Mouse (Mus musculus) liver, postnatal 0 days (tissue): Measurements from ENCODE around the gene Ccdc88c. TPM values are rescaled to one million over a fixed set of nuclear protein-coding genes. Genes with fewer than 3 reads are reported as not detected.

Experiments
- ATAC-seq: fragments of 200-750 bp; cut with Nextera tagmentation; 2 replicates; pipeline ENCODE4 v1.8.0; 2017; ENCODE audit warnings: mild to moderate bottlenecking, moderate library complexity
- DNase-seq: peaks from one replicate; pipeline ENCODE4 v3.0.0-alpha.2; 2016
- H3K27ac ChIP-seq: fragments of 300-500 bp; sonication (generic); 2 replicates; pipeline ENCODE4 v1.5.1; 2014; ENCODE audit warnings: antibody characterized with exemption, moderate library complexity, mild to moderate bottlenecking, low read depth
- H3K27me3 ChIP-seq: fragments of 300-500 bp; sonication (generic); 2 replicates; pipeline ENCODE4 v1.6.1; 2014; ENCODE audit warnings: low read length, control low read depth, mixed read lengths; ENCODE audit not compliant: insufficient read depth
- H3K36me3 ChIP-seq: fragments of 300-500 bp; sonication (generic); replicated peaks from 2 replicates; pipeline ENCODE4 v1.6.1; 2014; ENCODE audit warnings: mild to moderate bottlenecking, control low read depth, low read length, moderate library complexity, mixed read lengths; ENCODE audit not compliant: insufficient read depth
- H3K4me1 ChIP-seq: fragments of 300-500 bp; sonication (generic); 2 replicates; pipeline ENCODE4 v1.6.1; 2014; ENCODE audit warnings: antibody characterized with exemption, mild to moderate bottlenecking, control low read depth; ENCODE audit not compliant: insufficient read depth
- H3K4me2 ChIP-seq: fragments of 300-500 bp; sonication (generic); 2 replicates; pipeline ENCODE4 v1.6.1; 2014; ENCODE audit warnings: low read depth, mild to moderate bottlenecking, low read length, moderate library complexity, mixed read lengths
- H3K4me3 ChIP-seq: fragments of 300-500 bp; sonication (generic); 2 replicates; pipeline ENCODE4 v1.5.1; 2014; ENCODE audit warnings: low read depth, low read length
- H3K9ac ChIP-seq: fragments of 300-500 bp; sonication (generic); replicated peaks from 2 replicates; pipeline ENCODE4 v1.6.1; 2014; ENCODE audit warnings: mild to moderate bottlenecking, moderate library complexity
- H3K9me3 ChIP-seq: fragments of 300-500 bp; sonication (generic); 2 replicates; pipeline ENCODE4 v1.6.1; 2016; ENCODE audit warnings: mild to moderate bottlenecking, control low read depth, low read length, mixed read lengths
- CTCF ChIP-seq: sonication (generic); IDR thresholded peaks from 2 replicates; pipeline ENCODE4 v1.5.1; 2016; ENCODE audit warnings: antibody characterized with exemption, low read depth
- EP300 ChIP-seq: IDR thresholded peaks from 2 replicates; pipeline ENCODE4 v1.6.1; 2016; ENCODE audit warnings: antibody characterized with exemption, low read depth, mild to moderate bottlenecking
- WGBS: fragments of 180-500 bp; shearing (Covaris S2); extraction: QIAGEN DNeasy Blood & Tissue Kit; methylation state at CpG from one replicate; pipeline ENCODE4 v1.1.7; 2014; ENCODE audit not compliant: insufficient replicate concordance; 5-methylcytosine and 5-hydroxymethylcytosine counted together
- polyA plus RNA-seq: library from polyadenylated mRNA; unstranded; fragments of >200 nt; fragmentation: Nextera tagmentation; extraction: Ambion mirVana; gene quantifications from 2 replicates; pipeline ENCODE4 v1.2.1, GENCODE M21; 2015

Ccdc88c gene
- polyA plus RNA-seq, 1 experiment from 2014 or later: 4.2 TPM

DNA sequence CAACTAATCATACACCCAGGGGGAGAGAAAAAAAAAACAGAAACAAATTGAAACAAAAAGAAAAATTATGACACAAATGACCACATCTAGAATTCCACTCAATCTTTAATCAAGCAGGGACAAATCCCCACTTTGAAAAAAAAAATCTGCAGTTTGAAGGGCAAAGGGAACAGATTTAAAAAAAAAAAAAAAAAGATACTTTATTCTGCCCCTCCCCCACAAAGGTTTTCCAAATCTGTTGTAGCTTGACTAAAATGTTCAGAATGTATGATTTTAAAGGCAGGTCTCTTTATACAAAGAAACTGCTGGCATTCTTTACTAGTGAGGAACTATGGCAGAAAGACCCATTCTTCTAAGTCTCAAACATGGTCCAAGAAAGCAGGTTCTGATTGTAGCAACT, 11.1 kb upstream of the Ccdc88c start:
- no peaks in the 10 kb centered on the region for H3K9me3 ChIP-seq
- ATAC-seq: no peak
- no peak overlapping the region for H3K27ac ChIP-seq
- no peaks in the 10 kb centered on the region for H3K4me1 ChIP-seq
- no peaks in the 10 kb centered on the region for H3K27me3 ChIP-seq
- DNase-seq: no peak
- H3K9ac ChIP-seq: no peak overlapping the region
- peaks cover 59% of the 10 kb centered on the region for H3K36me3 ChIP-seq
- TF ChIP-seq EP300 (no peak), CTCF (no peak)
- no peak overlapping the region for H3K4me3 ChIP-seq
- H3K4me2 ChIP-seq: no peak overlapping the region

DNA sequence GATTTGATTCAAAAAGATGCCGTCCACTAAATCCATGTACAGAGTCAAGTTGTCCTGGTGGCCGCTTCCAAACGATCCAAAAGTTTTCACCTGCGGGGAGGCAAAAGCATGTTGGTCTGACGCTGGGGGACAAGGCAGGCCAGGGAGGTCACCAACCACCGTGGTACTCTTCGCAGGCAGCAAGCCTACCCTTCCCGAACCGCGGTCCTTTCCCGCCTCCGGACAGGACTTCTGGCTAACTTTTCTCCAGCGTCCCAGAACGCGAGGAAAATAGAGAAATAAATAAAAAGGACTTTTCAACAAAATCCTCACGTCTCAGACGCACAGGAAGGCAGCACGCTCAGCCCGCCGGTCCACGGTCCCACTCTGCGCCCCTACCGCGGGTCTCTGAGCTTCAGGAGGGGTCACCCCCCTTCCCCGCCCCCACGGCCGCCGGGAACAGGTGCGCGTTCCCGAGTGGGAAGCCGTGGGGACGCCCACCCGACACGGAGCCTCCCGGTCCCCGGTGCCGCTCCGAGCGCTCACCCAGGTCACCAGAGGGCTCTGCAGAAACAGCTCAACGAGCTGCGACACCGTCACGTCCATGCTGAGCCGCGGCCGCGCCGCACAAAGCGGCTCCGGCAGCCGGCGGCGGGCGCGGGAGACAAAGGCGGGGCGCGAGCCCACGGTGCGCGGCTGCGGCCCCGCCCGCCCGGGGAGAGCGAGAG, 456 bp downstream of the Ccdc88c start:
- Histone ChIP-seq H3K4me2 (peak overlapping the region; percentile 100), H3K27ac (peak overlapping the region; percentile 87), H3K27me3 (no peaks in the 10 kb centered on the region), H3K4me1 (peaks cover 37% of the 10 kb centered on the region), H3K4me3 (peak overlapping the region; percentile 90), H3K9me3 (no peaks in the 10 kb centered on the region), H3K36me3 (no peaks in the 10 kb centered on the region), H3K9ac (peak overlapping the region; percentile 88)
- under 1% methylated on average over 66 of the region's 67 CpGs for WGBS
- TF ChIP-seq CTCF (no peak), EP300 (no peak)
- no peak for ATAC-seq
- no peak for DNase-seq

DNA sequence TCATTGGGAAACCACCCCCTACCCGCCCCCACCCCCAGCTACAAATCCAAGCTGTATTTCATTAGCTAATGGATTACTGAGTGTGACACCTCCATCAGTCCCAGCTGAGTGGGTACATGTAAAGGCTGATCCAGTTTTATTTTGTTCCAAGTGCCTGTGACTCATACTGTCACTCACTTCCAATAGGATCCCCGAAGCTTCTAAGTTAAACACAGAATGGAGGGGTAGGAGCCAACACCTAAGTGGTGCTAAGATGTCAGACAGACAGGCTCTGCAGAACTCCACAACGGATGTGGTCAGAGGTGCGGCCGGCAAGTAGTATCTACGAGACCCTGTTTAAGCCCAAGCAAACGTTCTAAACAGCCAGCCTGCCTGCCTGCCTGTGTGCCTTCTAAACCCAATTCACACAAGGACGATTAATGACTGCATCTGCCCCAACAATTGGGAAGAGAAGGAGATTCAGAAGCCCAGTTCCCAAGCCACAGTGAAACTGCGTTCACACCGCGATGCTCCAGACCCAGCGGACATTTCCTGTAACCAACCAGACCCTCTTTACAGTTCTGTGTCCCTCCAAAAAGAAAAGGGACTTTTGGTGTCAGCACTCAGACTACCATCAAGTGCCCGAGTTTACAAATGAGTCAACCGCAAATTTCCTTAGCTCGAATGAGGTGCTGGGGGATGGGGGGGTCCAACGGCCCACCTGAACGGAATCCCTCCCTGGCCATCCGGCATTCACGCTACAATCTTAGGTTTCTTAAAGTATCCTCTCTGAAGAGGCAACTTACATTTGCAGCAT, 1.2 kb downstream of the Ccdc88c start:
- peak overlapping the region; percentile 90 for H3K4me3 ChIP-seq
- H3K27me3 ChIP-seq: no peaks in the 10 kb centered on the region
- no peaks in the 10 kb centered on the region for H3K36me3 ChIP-seq
- peak; percentile 46 for DNase-seq
- TF ChIP-seq CTCF (no peak), EP300 (no peak)
- peak overlapping the region; percentile 87; the same call in 1 of the 2 replicates for H3K27ac ChIP-seq
- 4% methylated on average over 19 of the region's 19 CpGs for WGBS
- no peaks in the 10 kb centered on the region for H3K9me3 ChIP-seq
- peak overlapping the region; percentile 88 for H3K9ac ChIP-seq
- H3K4me1 ChIP-seq: peaks cover 43% of the 10 kb centered on the region
- no peak for ATAC-seq
- peak overlapping the region; percentile 100 for H3K4me2 ChIP-seq

DNA sequence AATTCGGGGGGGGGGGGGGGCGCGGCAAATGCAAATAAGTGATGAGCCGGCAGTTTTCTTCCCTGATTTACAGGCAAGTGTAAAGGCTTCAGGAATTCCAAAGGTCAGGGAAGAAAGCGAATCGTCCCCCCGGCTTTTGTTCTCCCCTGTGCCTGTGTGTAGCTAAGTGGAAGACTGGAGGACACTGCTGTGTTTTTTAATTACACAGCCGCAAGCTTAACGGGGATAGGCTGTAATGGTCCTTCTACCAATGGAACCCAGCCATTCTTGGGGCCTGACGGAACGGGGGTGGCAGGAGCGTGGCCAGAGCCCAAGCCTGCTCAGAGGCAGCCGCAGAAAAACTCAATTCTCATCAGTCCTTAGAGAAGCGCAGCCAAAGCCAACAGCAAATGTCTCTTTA, 1.9 kb downstream of the Ccdc88c start:
- peak overlapping the region; percentile 41; the same call in 1 of the 2 replicates for H3K27ac ChIP-seq
- H3K9me3 ChIP-seq: no peaks in the 10 kb centered on the region
- no peak for DNase-seq
- TF ChIP-seq EP300: no peak
- ATAC-seq: no peak
- WGBS: 35% methylated on average over 12 of the region's 14 CpGs
- peak overlapping the region; percentile 90 for H3K4me3 ChIP-seq
- peak overlapping the region; percentile 88 for H3K9ac ChIP-seq
- H3K36me3 ChIP-seq: 0 out of 2 replicates have a peak, but pooled peaks cover 2% of the 10 kb centered on the region
- H3K4me2 ChIP-seq: peak overlapping the region; percentile 100
- peaks cover 43% of the 10 kb centered on the region for H3K4me1 ChIP-seq
- no peaks in the 10 kb centered on the region for H3K27me3 ChIP-seq

DNA sequence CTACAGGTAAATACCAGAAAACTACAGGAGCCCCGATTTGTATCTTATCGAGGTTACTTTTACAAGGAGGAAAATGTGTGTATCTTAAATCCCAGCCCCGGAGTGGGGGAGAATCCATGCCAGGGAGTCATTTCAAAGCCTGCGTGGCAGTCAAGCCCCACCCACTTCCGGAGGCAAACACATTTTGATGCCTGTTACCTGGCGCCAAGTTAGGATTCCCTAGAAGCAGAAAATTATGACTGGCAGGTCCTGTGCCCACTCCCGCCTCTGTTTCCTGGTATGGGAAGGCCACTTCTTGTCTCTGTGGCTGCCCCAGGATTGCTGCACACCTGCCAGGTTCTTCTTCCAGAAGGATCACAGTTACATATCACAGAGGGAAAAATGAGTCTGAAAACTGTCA, 2.3 kb downstream of the Ccdc88c start:
- peak overlapping the region; percentile 41; the same call in 1 of the 2 replicates for H3K27ac ChIP-seq
- TF ChIP-seq EP300: no peak
- TF ChIP-seq CTCF: no peak
- DNase-seq (no peak), ATAC-seq (no peak)
- H3K4me3 ChIP-seq: peak overlapping the region; percentile 90
- 45% methylated on average over 7 of the region's 7 CpGs for WGBS
- 0 out of 2 replicates have a peak, but pooled peaks cover 4% of the 10 kb centered on the region for H3K36me3 ChIP-seq
- no peaks in the 10 kb centered on the region for H3K27me3 ChIP-seq
- no peaks in the 10 kb centered on the region for H3K9me3 ChIP-seq
- H3K4me2 ChIP-seq: peak overlapping the region; percentile 100
- peak overlapping the region; percentile 88; the same call in 1 of the 2 replicates for H3K9ac ChIP-seq
- H3K4me1 ChIP-seq: peaks cover 43% of the 10 kb centered on the region

DNA sequence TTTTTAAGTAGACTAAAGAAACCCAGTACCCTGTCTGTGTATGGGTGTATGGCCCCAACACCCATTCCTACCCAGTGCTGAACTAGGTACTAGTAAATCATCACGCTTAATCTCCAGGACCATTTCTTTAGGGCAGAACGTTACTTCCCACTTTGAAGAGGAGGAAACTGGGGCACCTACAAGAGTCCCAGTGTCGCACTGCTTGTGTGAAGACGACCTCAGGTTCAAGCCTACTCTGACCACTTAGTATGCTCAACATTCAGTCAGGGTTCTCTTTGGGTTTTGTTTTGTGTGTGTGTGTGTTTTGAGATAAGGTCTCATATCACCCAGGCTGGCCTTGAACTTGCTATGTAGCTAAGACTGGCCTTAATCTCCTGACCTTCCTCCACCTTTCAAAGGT, 2.8 kb downstream of the Ccdc88c start:
- H3K4me1 ChIP-seq: peaks cover 43% of the 10 kb centered on the region
- DNase-seq (no peak), ATAC-seq (no peak)
- H3K36me3 ChIP-seq: 0 out of 2 replicates have a peak, but pooled peaks cover 5% of the 10 kb centered on the region
- no peak for TF ChIP-seq EP300
- no peak for TF ChIP-seq CTCF
- peak overlapping the region; percentile 90 for H3K4me3 ChIP-seq
- H3K27ac ChIP-seq: peak overlapping the region; percentile 70
- no peaks in the 10 kb centered on the region for H3K27me3 ChIP-seq
- H3K9me3 ChIP-seq: no peaks in the 10 kb centered on the region
- peak overlapping the region; percentile 100 for H3K4me2 ChIP-seq
- WGBS: 34% methylated on average over 4 of the region's 4 CpGs
- no peak overlapping the region; the same call in 1 of the 2 replicates for H3K9ac ChIP-seq
